Mouse (Mus musculus) cerebellum, adult 2 months (tissue): ENCODE results near the gene Fam124a.

Experiments used
- CTCF ChIP-seq: fragments of 200-500 bp; IDR thresholded peaks from 2 replicates; pipeline ENCODE4 v1.5.1; 2011; ENCODE audit warnings: low read depth, mild to moderate bottlenecking, control low read depth, low read length, moderate library complexity, borderline replicate concordance; ENCODE audit not compliant: insufficient read depth
- POLR2A ChIP-seq: fragments of 200-500 bp; IDR thresholded peaks from 2 replicates; pipeline ENCODE4 v1.6.1; 2011; ENCODE audit warnings: low read length, control low read depth, borderline replicate concordance; ENCODE audit not compliant: insufficient read depth

DNA sequence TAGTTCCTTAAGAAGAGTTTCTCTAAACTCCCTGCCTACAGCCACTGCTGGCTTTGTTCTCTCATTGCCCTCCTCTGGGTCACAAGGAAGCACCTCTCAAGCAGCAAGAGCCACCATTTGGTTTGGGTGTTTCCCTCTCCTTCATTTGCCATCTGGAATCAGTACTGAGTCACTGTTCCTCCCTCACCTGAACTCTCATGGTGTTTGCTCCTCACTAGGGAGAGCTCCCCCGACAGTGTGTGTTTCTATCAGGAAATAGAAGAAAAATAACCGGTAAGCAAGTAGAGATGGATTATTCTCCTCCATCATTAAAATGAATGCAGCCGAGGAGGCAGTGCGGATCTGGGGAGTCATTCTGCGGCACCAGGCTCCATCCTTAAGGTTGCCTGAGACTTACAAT lies 13.9 kb downstream of the Fam124a start:
- TF ChIP-seq POLR2A (no peak), CTCF (no peak)
